Mouse (Mus musculus) liver, adult 2 months (tissue): ENCODE data around the gene Kcna3.

Experiments
- CTCF ChIP-seq: fragments of 200-500 bp; IDR thresholded peaks from 2 replicates; pipeline ENCODE4 v1.5.1; 2011; ENCODE audit warnings: low read depth, low read length, control low read depth
- POLR2A ChIP-seq: fragments of 200-500 bp; IDR thresholded peaks from 2 replicates; pipeline ENCODE4 v1.6.1; 2011; ENCODE audit warnings: low read length, control low read depth; ENCODE audit not compliant: insufficient read depth; ENCODE audit errors: extremely low read depth

DNA sequence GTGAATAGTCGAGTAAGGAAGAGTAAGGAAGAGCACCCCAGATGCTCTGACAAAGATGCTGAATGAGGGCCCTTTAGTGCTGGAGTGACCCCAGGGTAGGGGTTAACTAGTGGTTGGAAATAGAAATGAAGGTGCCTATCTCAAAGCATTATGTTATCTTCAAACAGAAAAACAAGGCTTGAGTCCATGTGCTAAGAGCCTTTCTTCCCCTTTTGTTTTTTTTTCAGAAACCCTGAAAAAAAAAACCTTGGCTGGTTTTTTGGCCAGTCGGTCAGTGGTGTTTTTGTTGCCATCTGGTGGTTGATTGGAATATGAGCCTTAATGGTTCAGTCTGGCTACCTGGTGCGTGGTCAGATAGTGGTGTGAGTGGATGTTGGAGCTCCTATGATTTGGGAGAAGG lies 45.3 kb downstream of the Kcna3 start:
- TF ChIP-seq CTCF (no peak), POLR2A (no peak)
